Comparison of ENCODE assay signal across 10 mouse cellular contexts in genomic region chr2:68310121-68310520, GRCm38 (mm10).
DNase-seq lines count a peak whose midpoint lies in the region; ATAC-seq lines count a peak whose summit lies in the region.
"Had no signal": no experiment of that assay in that cellular context is flagged by ENCODE, and none has a peak within 500 bp of the region (broad histone marks: within the 10 kb centered on the region; RNA-seq: fewer than 3 reads in every experiment).

No protein-coding gene starts in this region.

- no peak overlapping the region for H3K9ac ChIP-seq in embryonic facial prominence, embryonic 11.5 days (replicated peaks; ENCODE audit: low read length)

- no peaks in the 10 kb centered on the region for H3K9me3 ChIP-seq in embryonic facial prominence, embryonic 11.5 days (replicated peaks; ENCODE audit: control insufficient read depth, low read length)
- no peaks in the 10 kb centered on the region for H3K9me3 ChIP-seq in embryonic facial prominence, embryonic 10.5 days

- H3K36me3 ChIP-seq in embryonic facial prominence, embryonic 11.5 days (replicated peaks; ENCODE audit: control insufficient read depth, insufficient read depth, low read depth, low read length) = no peaks in the 10 kb centered on the region
- peaks cover 29% of the 10 kb centered on the region for H3K36me3 ChIP-seq in embryonic facial prominence, embryonic 10.5 days (replicated peaks)

- WGBS in embryonic facial prominence, embryonic 11.5 days = 84% methylated on average over 3 of the region's 3 CpGs
- 92% methylated on average over 3 of the region's 3 CpGs for WGBS in embryonic facial prominence, embryonic 10.5 days

- no peak overlapping the region for H3K27ac ChIP-seq in embryonic facial prominence, embryonic 11.5 days (replicated peaks; ENCODE audit: low read depth, low read length)
- H3K27ac ChIP-seq in embryonic facial prominence, embryonic 10.5 days (replicated peaks) = no peak overlapping the region
- H3K27ac ChIP-seq: macrophage had no signal

- H3K27me3 ChIP-seq in embryonic facial prominence, embryonic 11.5 days (ENCODE audit: control insufficient read depth, insufficient read depth, low read length) = no peaks in the 10 kb centered on the region
- H3K27me3 ChIP-seq in embryonic facial prominence, embryonic 10.5 days (replicated peaks; ENCODE audit: low read depth, poor library complexity, severe bottlenecking) = no peaks in the 10 kb centered on the region

- DNase-seq in embryonic facial prominence, embryonic 11.5 days (ENCODE audit: low spot score) = peak; percentile 46
- no peak for DNase-seq in embryonic facial prominence, embryonic 10.5 days (ENCODE audit: low spot score)
- peak; percentile 29 to 30 for DNase-seq in left cerebral cortex, postnatal 10 days (ENCODE audit: extremely low spot score in 1 of 2, low spot score in 2 of 2)
- DNase-seq in left cerebral cortex, adult 8-10 months (ENCODE audit: low spot score in 2 of 2) = no peak
- peak; percentile 11 for DNase-seq in MN1 (ENCODE audit: low spot score)
- peak; percentile 38 for DNase-seq in lung, postnatal 10 days
- DNase-seq in yolk sac, embryonic 10.5 days (ENCODE audit: low spot score) = no peak
- DNase-seq in cerebellum, adult 11 months = no peak

- intact Hi-C loops in left cerebral cortex, postnatal 10 days (cut with DNase I) = no loop called here

- no peak overlapping the region for H3K4me3 ChIP-seq in embryonic facial prominence, embryonic 11.5 days (ENCODE audit: low read depth, low read length)
- no peak overlapping the region for H3K4me3 ChIP-seq in embryonic facial prominence, embryonic 10.5 days

- H3K4me2 ChIP-seq in embryonic facial prominence, embryonic 11.5 days (ENCODE audit: low read depth, low read length) = no peak overlapping the region

- no peaks in the 10 kb centered on the region for H3K4me1 ChIP-seq in embryonic facial prominence, embryonic 11.5 days (ENCODE audit: control insufficient read depth, insufficient read depth, low read length)
- 0 out of 2 replicates have a peak, but pooled peaks cover 2% of the 10 kb centered on the region for H3K4me1 ChIP-seq in embryonic facial prominence, embryonic 10.5 days

- no peak for ATAC-seq in embryonic facial prominence, embryonic 11.5 days (replicated peaks; ENCODE audit: insufficient number of reproducible peaks, low FRiP score, low TSS enrichment, low read depth)
- ATAC-seq: hindbrain, embryonic 16.5 days had no signal

Comparison
In these comparisons a context has a peak if more than half of its experiments do, and no peak if none do; other contexts are left out.
1. DNase-seq: peak in embryonic facial prominence, embryonic 11.5 days (single experiment), left cerebral cortex, postnatal 10 days (2 of 2), MN1 (single experiment) and lung, postnatal 10 days (single experiment); none in embryonic facial prominence, embryonic 10.5 days (single experiment), left cerebral cortex, adult 8-10 months (0 of 2), yolk sac, embryonic 10.5 days (single experiment) and cerebellum, adult 11 months (single experiment).